Mouse (Mus musculus): Measurements from ENCODE around the gene Tssk4. TPM values are rescaled to one million over a fixed set of nuclear protein-coding genes. Genes with fewer than 3 reads are reported as not detected.

Tssk4 gene
- polyA plus RNA-seq (2012; rRNA removed), result 0.78 and 1.2 TPM in 2 replicates

DNA sequence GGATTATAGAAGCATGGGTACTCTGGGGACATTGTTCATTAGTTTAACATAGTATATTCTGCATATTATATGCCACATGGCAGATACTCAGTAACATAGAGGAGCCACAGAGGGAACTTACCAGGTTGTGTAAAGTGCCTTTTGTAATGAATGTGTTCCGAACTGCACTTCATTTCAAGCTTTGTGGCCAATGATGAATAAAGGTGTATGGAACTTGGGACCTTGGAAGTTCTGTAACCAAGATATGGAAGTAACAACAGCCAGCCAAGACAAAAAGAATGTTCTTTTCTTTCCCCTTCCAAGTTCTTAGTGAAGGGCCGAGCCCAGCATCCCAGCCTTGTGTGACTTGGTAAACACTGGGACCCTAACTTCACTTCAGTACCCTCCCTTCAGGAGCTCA lies at the start of gene Tssk4:
Gene Tssk4 (plus strand): TSS at position 301 of the 400 bp plus-strand sequence.
- no peak for DNase-seq (ENCODE audit: extremely low spot score in 1 of 2, low spot score in 1 of 2)

DNA sequence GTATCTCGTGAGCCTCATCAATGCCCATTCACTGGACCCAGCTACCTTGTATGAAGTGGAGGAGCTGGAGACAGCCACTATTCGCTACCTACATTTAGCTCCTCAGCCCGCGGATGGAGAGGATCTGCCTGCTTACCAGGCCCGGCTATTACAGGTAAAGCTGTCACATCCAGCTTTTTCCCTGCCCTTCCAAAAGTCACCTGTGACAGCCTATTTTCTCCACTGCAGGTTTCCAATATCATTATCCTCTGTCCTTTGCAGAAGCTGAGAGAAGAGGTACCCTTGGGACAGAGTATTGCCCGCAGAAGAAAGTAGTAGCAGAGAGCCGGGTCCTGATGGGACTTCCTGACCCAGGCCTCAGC lies 46.7 kb upstream of the Tssk4 start, which contains the start of gene Irf9:
Gene Irf9 (plus strand): TSS at position 301 of the 362 bp plus-strand sequence.
- DNase-seq (ENCODE audit: extremely low spot score in 1 of 2, low spot score in 1 of 2), result no peak

DNA sequence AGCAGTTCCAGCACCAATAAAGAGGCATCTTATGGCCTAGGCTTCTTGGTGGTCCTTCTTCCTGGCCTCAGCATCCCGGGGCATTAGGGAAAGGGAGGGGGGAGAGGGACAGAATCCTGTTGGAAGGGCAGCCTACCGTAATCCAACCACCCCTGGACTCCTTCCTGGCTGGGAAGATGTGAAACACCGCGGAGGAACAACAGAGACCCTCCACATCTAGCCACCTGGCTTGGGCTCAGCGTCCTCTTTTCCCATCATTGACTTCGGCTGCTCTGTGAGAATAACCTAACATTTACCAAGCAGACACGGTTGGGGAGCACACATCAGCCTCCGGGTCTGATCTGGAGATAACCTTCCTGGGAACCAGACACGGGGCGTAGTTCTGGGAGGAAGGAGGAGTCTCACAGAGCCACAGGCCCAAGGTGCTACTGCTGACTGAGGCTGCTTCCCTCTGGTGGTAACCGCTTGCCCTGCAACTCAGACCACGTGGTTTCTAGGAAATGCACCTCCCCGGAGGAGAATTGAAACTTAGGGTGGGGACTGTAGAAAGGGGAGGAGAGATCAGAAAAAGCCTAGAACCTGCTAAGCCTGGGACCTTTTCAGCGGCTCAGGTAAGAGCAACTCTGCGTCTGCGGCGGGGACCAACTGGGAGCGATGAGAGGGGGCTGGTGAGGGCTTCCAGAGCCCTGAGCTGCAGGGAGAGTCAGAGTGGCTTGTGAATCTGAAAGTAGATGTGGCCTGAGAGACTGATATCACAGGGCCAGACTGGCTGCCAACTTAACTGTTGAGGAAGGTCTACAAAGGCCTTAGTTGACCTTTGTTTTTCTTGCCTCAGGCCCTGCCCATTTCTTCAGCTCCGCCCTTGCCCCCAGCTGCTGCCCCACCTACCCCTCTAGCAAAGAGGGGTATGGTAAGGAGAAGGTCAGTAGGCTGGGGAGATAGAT lies 46.1 kb upstream of the Tssk4 start:
- peak; percentile 78 to 90 for DNase-seq (ENCODE audit: extremely low spot score in 1 of 2, low spot score in 1 of 2)

DNA sequence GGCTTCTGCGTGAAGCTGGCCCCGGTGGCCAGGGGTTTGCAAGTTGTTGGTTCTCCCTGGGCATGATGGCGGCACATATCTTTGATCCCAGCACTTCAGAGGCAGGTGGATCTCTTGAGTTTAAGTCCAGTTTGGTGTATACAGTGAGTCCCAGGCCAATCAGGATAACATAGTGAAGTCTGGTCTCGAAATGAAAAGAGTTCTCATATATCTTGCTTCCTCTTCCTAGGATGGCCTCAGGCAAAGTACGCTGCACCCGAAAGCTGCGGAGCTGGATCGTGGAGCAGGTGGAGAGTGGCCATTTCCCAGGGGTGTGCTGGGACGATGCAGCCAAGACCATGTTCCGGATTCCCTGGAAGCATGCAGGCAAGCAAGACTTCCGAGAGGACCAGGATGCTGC lies 45.2 kb upstream of the Tssk4 start:
- no peak for DNase-seq (ENCODE audit: extremely low spot score in 1 of 2, low spot score in 1 of 2)

DNA sequence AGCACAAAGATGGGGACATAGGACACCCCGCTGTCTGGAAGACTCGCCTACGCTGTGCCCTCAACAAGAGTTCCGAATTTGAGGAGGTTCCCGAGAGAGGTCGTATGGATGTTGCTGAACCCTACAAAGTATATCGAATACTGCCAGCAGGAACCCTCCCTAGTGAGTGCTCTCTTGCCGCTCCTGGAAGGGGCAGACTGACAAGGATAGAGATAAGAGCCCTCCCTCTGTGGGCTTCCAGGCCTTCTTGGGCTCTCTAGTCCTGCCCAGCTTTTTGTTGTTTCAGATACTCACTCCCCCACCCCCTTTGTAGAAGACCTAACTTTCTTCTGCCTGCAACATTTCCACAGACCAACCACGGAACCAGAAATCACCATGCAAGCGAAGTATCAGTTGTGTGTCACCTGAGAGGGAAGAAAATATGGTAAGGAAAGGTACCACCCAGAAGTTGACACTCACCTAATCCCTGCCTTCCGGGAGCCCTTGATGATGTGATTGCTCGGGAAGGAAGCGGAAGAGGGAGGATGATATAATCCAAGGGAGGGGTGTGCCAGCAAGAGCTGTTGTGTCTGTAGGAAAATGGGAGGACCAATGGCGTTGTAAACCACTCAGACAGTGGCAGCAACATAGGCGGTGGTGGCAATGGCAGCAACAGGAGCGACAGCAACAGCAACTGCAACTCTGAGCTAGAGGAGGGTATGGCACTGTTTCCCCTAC lies 44.1 kb upstream of the Tssk4 start:
- DNase-seq (ENCODE audit: extremely low spot score in 1 of 2, low spot score in 1 of 2), result no peak

DNA sequence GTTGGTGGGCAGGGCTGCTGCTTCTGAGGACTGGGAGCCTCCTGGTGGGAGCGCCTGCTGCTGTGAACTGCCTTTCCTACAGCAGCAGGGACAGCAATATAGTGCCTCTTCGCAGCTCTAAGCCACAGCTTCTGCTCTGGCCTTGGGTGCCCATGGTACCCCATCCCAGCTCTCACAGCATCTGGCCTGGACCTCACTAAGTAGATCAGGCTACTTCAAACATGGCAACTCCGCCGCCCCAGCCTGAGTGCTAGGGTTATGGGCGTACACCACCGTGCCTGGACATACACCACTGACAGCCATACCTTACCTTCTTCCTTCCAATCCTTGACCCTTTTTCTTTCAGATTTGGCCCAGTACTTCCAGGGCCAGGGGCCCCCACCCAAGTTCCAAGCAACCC lies 41.6 kb upstream of the Tssk4 start:
- DNase-seq (ENCODE audit: extremely low spot score in 1 of 2, low spot score in 1 of 2), result no peak

DNA sequence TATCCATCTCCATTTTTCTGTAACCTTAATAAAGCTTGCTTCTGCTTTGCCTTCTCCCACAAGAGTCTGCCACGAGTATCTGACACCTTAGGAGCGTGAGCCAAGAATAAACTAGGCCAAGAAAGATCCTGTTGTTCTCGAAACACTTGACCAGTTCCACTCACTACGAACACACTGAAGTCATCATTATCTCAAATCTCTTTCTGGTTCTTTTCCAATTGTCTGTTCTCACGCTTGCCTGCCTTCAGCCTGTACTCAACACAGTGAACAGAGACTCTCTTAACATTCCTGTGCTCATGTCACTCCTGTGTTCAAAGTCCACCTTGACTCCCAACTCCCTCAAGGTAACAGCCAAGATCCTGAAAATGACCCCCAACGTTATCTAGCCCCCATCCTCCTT lies 36.6 kb upstream of the Tssk4 start:
- DNase-seq (ENCODE audit: extremely low spot score in 1 of 2, low spot score in 1 of 2), result no peak

DNA sequence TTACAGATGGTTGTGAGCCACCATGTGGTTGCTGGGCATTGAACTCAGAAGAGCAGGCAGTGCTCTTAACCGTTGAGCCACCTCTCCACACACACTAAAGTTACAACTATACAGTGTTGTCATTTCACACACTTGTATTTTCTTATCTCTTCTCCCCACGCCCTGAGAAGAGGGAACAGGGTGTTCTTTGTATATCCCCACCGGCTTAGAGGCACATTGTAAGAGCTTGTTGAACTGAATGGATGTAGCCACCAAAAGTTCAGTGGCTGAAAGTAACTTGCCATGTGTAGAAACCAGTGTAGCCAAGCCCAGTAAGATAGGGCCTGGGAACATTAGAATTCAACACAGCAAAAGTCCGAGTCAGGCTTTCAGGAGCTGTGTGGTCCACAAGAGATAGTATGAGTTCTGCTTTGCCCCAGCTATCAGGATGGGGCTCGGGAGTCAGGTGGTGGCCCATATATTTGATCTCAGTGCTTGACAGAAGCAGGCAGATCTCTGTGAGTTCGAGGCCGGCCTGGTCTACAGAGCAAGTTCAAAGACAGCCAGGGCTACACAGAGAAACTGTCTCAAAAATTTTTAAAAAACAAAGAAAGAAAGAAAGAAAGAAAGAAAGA lies 35.3 kb upstream of the Tssk4 start:
- no peak for DNase-seq (ENCODE audit: extremely low spot score in 1 of 2, low spot score in 1 of 2)

DNA sequence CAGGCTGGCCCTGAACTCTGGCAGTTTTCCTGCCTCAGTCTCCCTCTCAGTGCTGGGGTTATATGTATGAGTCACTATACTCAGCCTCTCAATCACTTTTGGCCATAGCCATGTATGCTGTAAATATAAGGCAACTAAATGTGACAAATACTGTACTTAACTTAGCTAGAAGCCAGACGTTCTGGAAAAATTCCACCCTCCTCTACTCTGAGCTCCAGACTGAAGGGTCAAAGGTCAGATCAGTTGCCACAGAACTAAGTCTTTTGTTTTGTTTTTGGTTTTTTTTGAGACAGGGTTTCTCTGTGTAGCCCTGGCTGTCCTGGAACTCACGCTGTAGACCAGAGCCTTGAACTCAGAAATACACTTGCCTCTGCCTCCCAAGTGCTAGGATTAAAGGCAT lies 34.1 kb upstream of the Tssk4 start:
- no peak for DNase-seq (ENCODE audit: extremely low spot score in 1 of 2, low spot score in 1 of 2)

DNA sequence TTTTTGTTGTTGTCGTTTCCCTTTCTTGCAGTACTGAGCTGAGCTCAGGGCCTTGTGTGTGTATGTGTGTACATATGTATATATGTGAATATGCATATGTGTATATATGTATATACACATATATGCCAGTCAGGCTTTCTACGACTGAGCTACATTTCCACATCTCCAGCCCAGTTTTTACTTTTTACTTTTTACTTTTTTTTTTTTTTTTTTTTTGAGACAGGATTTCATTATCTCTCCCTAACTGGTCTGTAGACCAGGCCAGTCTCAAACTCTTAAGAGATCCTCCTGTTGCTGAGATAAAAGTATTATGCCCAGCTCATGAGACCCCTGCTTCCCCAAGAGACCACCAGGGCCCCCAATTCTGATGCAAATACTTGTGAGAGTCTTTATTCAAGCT lies 33.1 kb upstream of the Tssk4 start:
- DNase-seq (ENCODE audit: extremely low spot score in 1 of 2, low spot score in 1 of 2), result no peak

DNA sequence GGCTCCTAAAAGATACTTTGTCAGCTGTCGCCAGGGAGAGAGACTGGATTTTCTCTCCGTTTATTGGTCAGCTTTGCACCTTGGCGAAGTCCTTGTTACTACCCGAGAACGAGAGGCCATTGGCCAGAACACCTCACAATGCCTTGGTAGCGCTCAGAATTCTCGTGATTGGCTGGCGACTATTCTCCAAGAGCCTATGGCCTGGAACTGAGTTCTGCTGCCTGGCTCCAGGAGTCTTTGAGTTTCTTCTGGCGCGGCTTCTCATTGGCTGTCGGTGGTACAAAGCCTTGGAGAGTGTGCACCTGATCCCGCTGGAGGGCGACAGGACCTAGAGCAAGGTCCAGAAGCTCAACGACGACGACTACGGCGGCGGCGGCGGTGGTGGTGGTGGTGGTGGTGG lies 32.2 kb upstream of the Tssk4 start, which contains the start of gene Rec8:
Gene Rec8 (plus strand): TSS at position 216 of the 400 bp plus-strand sequence.
- DNase-seq (ENCODE audit: extremely low spot score in 1 of 2, low spot score in 1 of 2), result no peak

DNA sequence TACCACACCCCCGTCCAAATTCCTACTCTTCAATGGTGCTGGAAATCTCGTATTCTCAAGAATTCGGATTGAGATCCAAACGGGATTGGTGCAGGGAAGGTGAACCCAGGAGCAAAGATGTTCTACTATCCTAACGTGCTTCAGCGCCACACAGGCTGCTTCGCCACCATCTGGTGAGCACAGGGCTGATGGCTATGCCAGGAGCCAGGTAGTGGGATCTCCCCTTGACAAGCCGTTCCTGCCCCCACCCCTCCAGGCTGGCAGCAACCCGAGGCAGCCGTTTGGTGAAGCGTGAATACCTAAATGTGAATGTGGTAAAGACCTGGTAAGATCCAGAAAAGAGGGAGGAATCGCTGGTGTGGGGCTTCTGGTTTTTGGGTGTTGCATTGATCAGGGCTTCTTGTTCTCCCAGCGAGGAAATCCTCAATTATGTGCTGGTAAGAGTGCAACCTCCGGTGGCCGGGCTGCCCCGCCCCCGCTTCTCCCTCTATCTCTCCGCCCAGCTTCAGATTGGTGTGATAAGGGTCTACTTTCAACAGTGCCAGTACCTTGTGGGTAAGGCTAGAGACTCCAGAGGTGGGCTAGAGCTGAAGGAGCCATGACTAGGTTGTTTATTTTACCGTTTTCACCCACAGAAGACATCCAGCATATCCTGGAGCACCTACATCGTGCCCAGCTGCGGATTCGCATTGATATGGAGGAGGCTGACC lies 31.3 kb upstream of the Tssk4 start:
- DNase-seq (ENCODE audit: extremely low spot score in 1 of 2, low spot score in 1 of 2), result no peak

DNA sequence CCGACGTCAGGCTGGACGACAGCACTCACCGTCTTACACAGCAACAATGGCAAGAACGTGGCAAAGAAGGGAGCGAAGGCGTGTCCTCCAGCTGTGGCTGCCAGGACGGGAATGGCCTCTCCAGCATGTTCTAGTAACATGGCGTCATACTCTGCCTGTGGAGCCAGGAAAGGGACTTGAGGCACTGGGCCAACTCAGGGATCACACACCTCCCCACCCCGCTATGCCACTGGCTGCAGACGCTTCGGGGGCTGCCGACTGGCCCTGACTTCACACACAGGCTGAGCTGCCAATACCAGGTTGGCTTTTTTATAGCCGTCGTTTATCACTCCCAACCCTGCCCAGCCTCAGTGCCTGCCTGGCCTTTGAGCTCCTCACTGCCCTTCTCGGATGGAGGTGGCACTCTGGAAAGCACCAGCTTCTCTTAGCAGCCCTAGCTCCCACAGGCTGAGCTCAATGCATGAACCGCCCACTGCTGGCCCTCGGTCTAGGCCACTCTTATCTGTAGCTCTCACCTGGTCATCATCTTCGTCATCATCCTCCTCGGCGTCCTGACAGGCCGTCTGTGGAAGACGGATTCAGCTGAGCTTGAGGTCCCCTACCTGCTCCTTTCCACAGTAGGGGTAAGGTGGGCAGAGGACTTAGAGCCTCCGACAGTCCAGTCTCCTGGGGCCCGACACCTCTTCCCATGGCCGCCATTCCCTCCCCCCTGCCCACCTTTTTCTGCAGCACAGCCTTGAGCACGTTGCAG lies 21.7 kb upstream of the Tssk4 start:
- DNase-seq (ENCODE audit: extremely low spot score in 1 of 2, low spot score in 1 of 2), result no peak

DNA sequence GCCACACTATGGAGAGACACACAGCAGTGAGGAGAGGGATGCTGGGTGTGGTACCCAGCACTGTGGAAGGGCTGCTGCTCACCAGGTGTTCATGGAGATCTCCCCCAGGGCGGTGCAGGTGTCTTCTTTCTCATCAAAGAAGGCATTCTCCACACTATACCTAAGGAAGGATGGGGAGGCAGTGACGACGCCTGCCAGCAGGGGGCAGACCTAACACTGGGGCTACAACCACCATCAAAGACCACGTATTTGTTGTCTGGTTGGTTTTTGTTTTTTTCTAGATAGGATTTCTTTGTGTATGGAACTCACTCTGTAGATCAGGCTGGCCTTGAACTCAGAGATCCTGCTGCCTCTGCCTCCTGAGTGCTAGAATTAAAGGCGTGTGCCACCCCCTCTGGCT lies 20.7 kb upstream of the Tssk4 start:
- DNase-seq (ENCODE audit: extremely low spot score in 1 of 2, low spot score in 1 of 2), result peak in 1 of 2 experiments; percentile 54

DNA sequence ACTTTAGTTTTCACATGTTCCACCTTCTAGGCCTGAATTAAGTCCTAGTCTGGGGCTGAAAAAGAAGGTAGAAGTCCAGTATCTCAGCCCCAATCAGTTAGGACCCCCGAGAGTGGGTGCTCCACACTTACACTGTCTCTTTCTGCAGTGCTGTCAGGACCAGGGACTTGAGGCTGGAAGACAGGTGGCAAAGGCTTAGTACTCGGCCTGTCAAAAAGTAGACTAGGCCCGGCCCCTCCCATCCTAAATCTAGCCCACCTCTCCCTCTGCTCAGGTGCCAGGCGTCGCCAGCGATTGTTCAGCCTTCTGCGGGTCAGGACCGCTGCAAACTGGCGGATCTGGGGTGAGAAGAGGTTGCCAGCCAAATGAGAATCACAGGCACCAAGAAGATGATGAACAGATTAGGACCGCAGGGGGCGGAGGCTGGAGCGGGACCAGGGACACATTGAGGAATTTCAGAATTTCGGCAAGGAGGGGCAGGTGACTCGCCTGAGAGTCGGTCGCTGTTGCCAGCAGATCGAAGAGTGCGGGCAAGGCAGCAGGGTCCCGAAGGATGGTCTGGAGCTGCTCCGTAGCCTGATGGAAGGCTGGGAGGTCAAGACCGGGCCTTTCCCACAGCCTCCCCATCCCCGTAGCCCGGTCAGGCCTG lies 15.0 kb upstream of the Tssk4 start:
- peak in 1 of 2 experiments; percentile 25 for DNase-seq (ENCODE audit: extremely low spot score in 1 of 2, low spot score in 1 of 2)

DNA sequence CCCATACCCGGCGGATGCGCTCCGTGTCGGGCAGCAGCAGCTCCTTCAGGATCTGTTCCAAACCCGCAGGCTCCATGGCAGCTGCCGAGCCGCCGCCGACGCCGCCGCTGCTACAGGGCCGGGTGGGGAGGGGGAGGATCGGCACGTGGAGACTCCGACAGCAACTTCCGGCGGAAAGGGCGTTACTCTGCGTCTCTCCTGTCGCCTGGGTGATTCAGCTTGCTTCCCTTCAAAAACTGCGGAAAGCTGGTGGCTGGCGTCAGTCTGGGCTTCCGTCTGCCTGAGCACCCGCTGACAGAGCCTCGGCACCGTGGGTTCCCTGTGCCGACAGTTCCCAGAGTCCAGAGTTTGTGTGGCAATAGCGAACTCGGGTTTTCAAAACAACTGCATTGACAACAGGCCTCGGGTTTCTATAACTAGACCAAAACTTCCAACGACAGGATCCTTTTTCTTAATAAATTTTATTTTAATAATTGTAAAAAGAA lies 14.4 kb upstream of the Tssk4 start, which contains the start of gene Ipo4:
Gene Ipo4 (minus strand): TSS at position 435 of the 485 bp plus-strand sequence.
- DNase-seq (ENCODE audit: extremely low spot score in 1 of 2, low spot score in 1 of 2), result peak; percentile 85 to 93

DNA sequence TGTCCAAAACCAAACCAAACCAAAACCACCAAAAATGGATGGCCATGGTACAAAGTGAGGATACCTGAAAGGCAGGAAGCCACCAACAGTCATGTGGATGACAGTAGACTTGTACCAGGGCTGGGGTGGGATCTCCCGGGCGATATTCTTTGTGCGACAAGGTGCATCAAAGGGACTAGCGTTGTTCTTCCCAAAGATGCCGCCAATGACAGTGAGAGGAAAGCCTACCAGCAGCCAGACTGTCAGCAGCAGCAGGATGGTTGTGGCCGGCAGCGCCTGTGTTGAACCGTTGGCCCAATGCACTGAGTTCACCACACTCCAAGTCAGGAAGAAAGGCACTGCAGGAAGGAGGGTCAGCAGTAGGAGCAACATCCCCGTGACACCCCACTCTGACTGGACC lies 12.2 kb upstream of the Tssk4 start, which contains the start of gene Gm49378:
Gene Gm49378 (minus strand): TSS at position 101 of the 400 bp plus-strand sequence.
- DNase-seq (ENCODE audit: extremely low spot score in 1 of 2, low spot score in 1 of 2), result no peak

DNA sequence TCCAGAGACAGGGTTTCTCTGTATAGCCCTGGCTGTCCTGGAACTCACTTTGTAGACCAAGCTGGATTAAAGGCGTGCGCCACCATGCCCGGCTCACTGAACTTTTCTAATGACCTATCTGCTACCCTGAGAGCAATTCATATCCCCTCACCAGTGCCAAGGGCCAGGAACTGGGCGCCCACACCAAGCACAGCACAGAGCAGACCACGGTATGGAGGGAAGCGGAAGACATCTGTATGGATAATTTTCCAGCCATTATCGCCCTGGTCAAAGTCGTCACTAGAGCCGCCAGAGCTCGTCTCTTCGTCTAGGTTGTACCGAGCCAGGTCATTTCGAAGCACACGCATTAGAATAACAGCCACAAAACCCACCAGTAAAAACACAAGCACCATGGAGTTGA lies 9.2 kb upstream of the Tssk4 start:
- no peak for DNase-seq (ENCODE audit: extremely low spot score in 1 of 2, low spot score in 1 of 2)

DNA sequence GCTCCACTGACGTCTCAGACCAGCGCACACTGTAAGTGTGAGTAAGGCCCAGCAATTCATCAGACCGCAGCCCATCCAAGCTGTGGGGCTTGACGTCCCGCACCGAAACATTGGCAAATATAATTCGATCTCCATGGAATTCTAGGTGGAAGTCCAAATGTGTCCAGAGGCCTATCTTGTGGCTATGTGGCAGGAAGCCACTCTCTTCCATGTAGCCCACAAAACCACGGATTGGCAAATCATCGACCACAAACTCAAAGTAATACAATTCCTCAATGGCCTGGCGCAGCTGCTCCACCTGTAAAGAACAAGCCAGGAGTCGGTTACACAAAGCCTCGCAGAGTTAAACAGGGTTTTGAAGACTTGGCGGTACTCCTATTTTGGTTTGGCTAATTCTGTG lies 8.7 kb upstream of the Tssk4 start:
- DNase-seq (ENCODE audit: extremely low spot score in 1 of 2, low spot score in 1 of 2), result no peak
